Mouse (Mus musculus) stomach, postnatal 0 days (tissue): ENCODE measurements at regions not wholly inside any gene's neighbourhood (a gene's known extent, or its start where the extent isn't known, plus 50 kb on each side); places are given as distances from the start of the nearest gene placed in this dataset.

Source experiments
- CTCF ChIP-seq: IDR thresholded peaks from 2 replicates; pipeline ENCODE4 v1.5.1; 2016; ENCODE audit warnings: antibody characterized with exemption, low read depth, mild to moderate bottlenecking, moderate library complexity
- EP300 ChIP-seq: optimal IDR thresholded peaks from 2 replicates; pipeline ENCODE3; 2016; ENCODE audit warnings: antibody characterized with exemption

GRCm38 (mm10) chr5:119193699-119194681 lies 476.5 kb upstream of the Tbx3 start:
- TF ChIP-seq CTCF (no peak), EP300 (no peak)
